Mouse (Mus musculus) limb, embryonic 14.5 days (tissue): ENCODE measurements around the gene Padi1. TPM values are rescaled to one million over a fixed set of nuclear protein-coding genes. Genes with fewer than 3 reads are reported as not detected.
A peak's percentile ranks its signal among the peaks of the same experiment; 100 is the strongest.

ENCODE experiments used
- ATAC-seq: fragments of 200-750 bp; cut with Nextera tagmentation; 2 replicates; pipeline ENCODE4 v1.8.0; 2017; ENCODE audit warnings: low read depth, moderate number of reproducible peaks, moderate TSS enrichment; ENCODE audit not compliant: low FRiP score
- DNase-seq: peaks from one replicate; pipeline ENCODE4 v3.0.0-alpha.2; 2015; ENCODE audit warnings: low spot score
- H3K27ac ChIP-seq: fragments of 300-500 bp; sonication (generic); replicated peaks from 2 replicates; pipeline ENCODE4 v1.5.1; 2014; ENCODE audit warnings: low read depth, mild to moderate bottlenecking, low read length, moderate library complexity, mixed read lengths
- H3K27me3 ChIP-seq: fragments of 300-500 bp; sonication (generic); 2 replicates; pipeline ENCODE4 v1.6.1; 2014; ENCODE audit warnings: low read length, mixed read lengths; ENCODE audit not compliant: control insufficient read depth, insufficient read depth
- H3K36me3 ChIP-seq: fragments of 300-500 bp; sonication (generic); 2 replicates; pipeline ENCODE4 v1.6.1; 2014; ENCODE audit warnings: mild to moderate bottlenecking, low read length, moderate library complexity, mixed read lengths; ENCODE audit not compliant: control insufficient read depth, insufficient read depth
- H3K4me1 ChIP-seq: fragments of 300-500 bp; sonication (generic); 2 replicates; pipeline ENCODE4 v1.6.1; 2014; ENCODE audit warnings: antibody characterized with exemption, low read length, mixed read lengths; ENCODE audit not compliant: control insufficient read depth, insufficient read depth
- H3K4me2 ChIP-seq: fragments of 300-500 bp; sonication (generic); replicated peaks from 2 replicates; pipeline ENCODE4 v1.6.1; 2014; ENCODE audit warnings: low read depth, mild to moderate bottlenecking, low read length, moderate library complexity; ENCODE audit not compliant: severe bottlenecking
- H3K4me3 ChIP-seq: fragments of 300-500 bp; sonication (generic); replicated peaks from 2 replicates; pipeline ENCODE4 v1.5.1; 2014; ENCODE audit warnings: low read length
- H3K9ac ChIP-seq: fragments of 300-500 bp; sonication (generic); 2 replicates; pipeline ENCODE4 v1.6.1; 2014; ENCODE audit warnings: mild to moderate bottlenecking, low read depth, low read length, moderate library complexity; ENCODE audit not compliant: severe bottlenecking
- H3K9me3 ChIP-seq: fragments of 300-500 bp; sonication (generic); 2 replicates; pipeline ENCODE4 v1.6.1; 2016; ENCODE audit warnings: low read length; ENCODE audit not compliant: control insufficient read depth
- POLR2A ChIP-seq: fragments of 200-500 bp; IDR thresholded peaks from 2 replicates; pipeline ENCODE4 v1.8.0; 2012; ENCODE audit warnings: inconsistent platforms, mild to moderate bottlenecking, moderate library complexity, borderline replicate concordance; ENCODE audit not compliant: insufficient read depth, insufficient read length; ENCODE audit errors: extremely low read depth
- WGBS: fragments of 180-500 bp; shearing (Covaris S2); extraction: QIAGEN DNeasy Blood & Tissue Kit; methylation state at CpG from one replicate; pipeline ENCODE4 v1.1.7; 2014; 5-methylcytosine and 5-hydroxymethylcytosine counted together
- polyA plus RNA-seq, 2 experiments: library from polyadenylated mRNA; depleted of rRNA in 1 of 2; stranded (reverse) in 1 of 2; unstranded in 1 of 2; fragments of >200 nt; fragmentation: Nextera tagmentation in 1 of 2; extraction: Ambion mirVana in 1 of 2; gene quantifications; 2 replicates each; pipeline versions ENCODE4 v1.2.1 to v1.2.3; 2012 to 2014

Padi1 gene
- polyA plus RNA-seq, 2 experiments = 0.10 to 0.25 TPM

DNA sequence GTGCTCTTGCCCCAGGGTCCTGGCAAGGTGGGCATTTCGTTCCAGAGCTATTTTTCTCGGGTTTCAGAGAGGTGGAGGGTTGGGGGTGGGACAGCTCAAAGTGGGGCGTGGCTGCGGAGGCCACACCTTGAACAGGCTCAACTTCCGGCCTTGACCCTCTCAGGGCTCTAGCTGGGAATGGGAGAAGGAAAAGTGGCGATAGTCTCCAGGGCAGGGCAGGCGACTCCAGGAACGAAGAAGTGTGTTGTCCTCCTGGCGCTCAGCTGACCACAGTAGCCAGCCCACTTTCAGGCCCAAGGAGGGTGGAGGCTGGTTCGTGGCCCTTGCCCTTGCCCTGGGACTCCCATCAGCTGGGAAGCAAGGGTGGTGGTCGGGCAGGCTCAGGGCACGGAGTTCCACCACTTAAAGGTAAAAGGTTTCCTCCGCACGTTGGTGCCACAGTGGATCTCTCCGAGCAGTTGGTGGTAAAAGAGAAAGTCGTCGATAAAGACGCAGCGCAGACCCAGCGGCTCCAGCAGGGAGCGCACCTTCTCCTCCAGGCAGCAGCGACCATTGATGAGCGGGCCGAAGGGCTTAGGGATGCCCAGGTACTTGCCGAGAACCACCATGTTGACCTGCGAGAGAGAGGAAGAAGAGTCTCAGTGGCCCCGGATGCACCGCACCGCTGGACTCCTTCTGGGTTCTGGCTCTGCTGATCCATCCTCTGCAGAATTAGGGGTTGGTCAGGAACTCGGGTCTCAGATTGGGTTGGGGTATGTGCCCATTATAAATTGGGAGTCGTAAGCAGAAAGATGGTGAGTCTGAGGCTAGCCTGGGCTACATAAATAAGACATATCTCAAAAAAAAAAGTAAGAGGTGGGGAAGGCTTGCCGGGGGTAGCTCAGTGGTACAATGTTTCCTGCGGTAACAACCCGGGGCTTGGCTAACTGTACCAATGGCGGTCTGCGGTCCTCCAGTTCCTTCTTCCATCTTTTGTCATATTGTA lies 31.0 kb downstream of the Padi1 start:
- H3K4me2 ChIP-seq = peak overlapping the region; percentile 61
- H3K9ac ChIP-seq = peak overlapping the region; percentile 44
- peaks cover 24% of the 10 kb centered on the region for H3K4me1 ChIP-seq
- H3K27me3 ChIP-seq = no peaks in the 10 kb centered on the region
- peak; percentile 19 for DNase-seq
- no peak for TF ChIP-seq POLR2A
- H3K36me3 ChIP-seq = no peaks in the 10 kb centered on the region
- no peaks in the 10 kb centered on the region for H3K9me3 ChIP-seq
- WGBS = 21% methylated on average over 35 of the region's 36 CpGs
- peak overlapping the region; percentile 41 for H3K4me3 ChIP-seq
- ATAC-seq = peak; percentile 62; the same call in 1 of the 2 replicates
- H3K27ac ChIP-seq = peak overlapping the region; percentile 44; the same call in 1 of the 2 replicates

- H3K36me3 ChIP-seq = no peaks in the 10 kb centered on the region
- 8% methylated on average over 13 of the region's 13 CpGs for WGBS
- DNase-seq (no peak), ATAC-seq (no peak)
- H3K4me1 ChIP-seq = peaks cover 24% of the 10 kb centered on the region
- no peaks in the 10 kb centered on the region for H3K27me3 ChIP-seq
- H3K27ac ChIP-seq = peak overlapping the region; percentile 44; the same call in 1 of the 2 replicates
- no peaks in the 10 kb centered on the region for H3K9me3 ChIP-seq
- peak overlapping the region; percentile 61 for H3K4me2 ChIP-seq
- H3K9ac ChIP-seq = peak overlapping the region; percentile 44
- TF ChIP-seq POLR2A = no peak
- H3K4me3 ChIP-seq = peak overlapping the region; percentile 41
Observed at GRCm38 (mm10) chr4:140813358-140814185, 32.0 kb downstream of the Padi1 start.

GRCm38 (mm10) chr4:140812609-140813008 lies 33.0 kb downstream of the Padi1 start:
- H3K36me3 ChIP-seq = no peaks in the 10 kb centered on the region

GRCm38 (mm10) chr4:140812191-140812590 lies 33.4 kb downstream of the Padi1 start:
- no peak overlapping the region for H3K27ac ChIP-seq

More at GRCm38 (mm10) chr4:140812609-140813008, 33.0 kb downstream of the Padi1 start:
- Histone ChIP-seq H3K4me2 (no peak overlapping the region), H3K4me3 (no peak overlapping the region), H3K27me3 (no peaks in the 10 kb centered on the region), H3K9ac (no peak overlapping the region), H3K9me3 (no peaks in the 10 kb centered on the region), H3K27ac (no peak overlapping the region), H3K4me1 (peaks cover 24% of the 10 kb centered on the region)
- DNase-seq (no peak), ATAC-seq (no peak)
- no peak for TF ChIP-seq POLR2A
- 31% methylated on average over 7 of the region's 14 CpGs for WGBS

More at GRCm38 (mm10) chr4:140812191-140812590, 33.4 kb downstream of the Padi1 start:
- DNase-seq = no peak
- 48% methylated on average over 8 of the region's 8 CpGs for WGBS
- ATAC-seq = no peak
- Histone ChIP-seq H3K4me3 (no peak overlapping the region), H3K9me3 (no peaks in the 10 kb centered on the region), H3K4me2 (no peak overlapping the region), H3K4me1 (peaks cover 24% of the 10 kb centered on the region), H3K9ac (no peak overlapping the region), H3K27me3 (no peaks in the 10 kb centered on the region), H3K36me3 (no peaks in the 10 kb centered on the region)
- TF ChIP-seq POLR2A = no peak
